Mouse (Mus musculus): ENCODE data around the gene Clec11a. TPM values are rescaled to one million over a fixed set of nuclear protein-coding genes. Genes with fewer than 3 reads are reported as not detected.
"Not testable (repeated sequence)": the region's sequence is repeated elsewhere in the genome, so short reads cannot be mapped to it uniquely, and the experiment has no call there.

Clec11a gene
- polyA plus RNA-seq, 1 experiment from 2014 or later: 3.6 TPM

DNA sequence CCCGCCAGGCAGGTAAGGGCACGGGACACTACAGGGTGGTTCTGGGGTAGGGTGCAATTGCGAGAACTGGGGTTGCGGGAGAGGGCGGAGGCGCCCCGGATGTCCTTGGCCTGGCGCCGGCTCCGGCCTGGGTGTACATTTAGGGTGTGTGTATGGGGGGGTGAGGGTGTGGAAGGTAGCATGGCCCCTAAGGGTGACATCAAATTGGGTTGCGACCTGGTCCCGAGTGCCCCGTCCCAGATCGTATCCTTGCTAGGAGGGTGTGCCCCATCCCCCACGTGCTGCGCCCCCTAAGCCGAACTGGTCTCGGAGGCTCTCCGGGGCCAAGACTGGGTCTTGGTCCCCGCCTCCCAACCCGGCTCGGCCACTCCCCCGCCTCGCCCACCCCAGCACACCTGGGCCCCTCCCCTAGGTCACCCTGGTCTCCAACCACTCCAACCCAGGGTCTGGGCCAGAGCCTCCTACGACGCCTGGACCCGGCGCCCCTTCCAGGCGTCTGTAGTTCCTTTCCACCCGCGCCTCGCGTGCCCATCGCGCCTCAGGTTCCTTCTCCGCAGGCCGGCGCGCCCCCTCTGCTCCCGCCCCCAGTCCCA is 3.7 kb upstream of the Clec11a start:
- WGBS: 0% methylated on average over 35 of the region's 40 CpGs
- peak; percentile 34; the same call in 1 of the 2 replicates for ATAC-seq
- H3K9me3 ChIP-seq (ENCODE audit: control insufficient read depth, low read length): no peaks in the 10 kb centered on the region
- H3K4me2 ChIP-seq (ENCODE audit: low read length): peak overlapping the region; percentile 73
- H3K9ac ChIP-seq (ENCODE audit: low read depth, low read length): peak overlapping the region; percentile 86
- peak overlapping the region; percentile 81 for H3K27ac ChIP-seq (ENCODE audit: low read depth, low read length)
- peaks cover 10% of the 10 kb centered on the region for H3K36me3 ChIP-seq (ENCODE audit: control insufficient read depth, insufficient read depth, low read length)
- H3K27me3 ChIP-seq (replicated peaks; ENCODE audit: control insufficient read depth, insufficient read depth, low read length): no peaks in the 10 kb centered on the region
- H3K4me3 ChIP-seq (ENCODE audit: low read length): peak overlapping the region; percentile 73
- peaks cover 20% of the 10 kb centered on the region for H3K4me1 ChIP-seq (ENCODE audit: control insufficient read depth, insufficient read depth, low read depth, low read length)

DNA sequence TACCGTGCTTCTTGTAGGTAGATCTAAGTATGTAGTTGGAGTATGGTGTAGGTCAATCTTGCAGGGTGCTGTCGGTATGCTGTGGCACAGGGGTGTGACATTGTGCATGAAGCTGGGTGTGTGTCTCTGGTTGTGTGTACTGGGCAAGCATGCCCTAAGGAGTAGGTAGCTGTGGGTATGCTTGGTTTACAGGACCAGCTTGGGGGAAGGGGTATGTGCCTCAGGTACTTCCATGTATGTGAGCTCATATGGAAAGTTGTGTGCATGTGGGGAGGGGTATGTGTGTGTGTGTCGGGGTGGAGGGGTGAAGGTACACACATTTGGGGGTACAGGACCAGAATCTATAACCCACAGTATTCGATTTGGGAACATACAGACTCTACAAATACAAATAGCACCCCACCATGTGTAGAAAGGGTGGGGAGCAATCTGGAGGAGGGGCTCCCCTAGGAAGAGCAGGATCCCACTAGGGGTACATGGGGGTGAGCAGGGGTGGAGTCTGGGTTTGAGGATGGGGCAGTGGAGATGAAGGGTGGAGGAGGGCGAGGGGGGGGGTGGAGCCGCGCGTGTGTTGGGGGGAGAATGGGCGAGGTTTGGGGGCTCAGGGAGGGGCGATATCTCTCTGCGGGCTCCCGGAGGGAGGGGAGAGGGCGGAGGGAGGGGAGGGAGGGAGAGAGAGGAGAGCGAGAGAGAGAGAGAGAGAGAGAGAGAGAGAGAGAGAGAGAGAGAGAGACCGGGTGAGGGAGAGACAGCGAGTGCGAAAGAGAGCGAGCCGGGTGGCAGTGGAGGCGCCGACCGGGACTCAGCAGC is 3.0 kb upstream of the Clec11a start, which contains the start of gene Shank1:
Gene Shank1 (plus strand): TSS at position 779 of the 810 bp plus-strand sequence.
- H3K9me3 ChIP-seq (ENCODE audit: control insufficient read depth, low read length): no peaks in the 10 kb centered on the region
- H3K4me1 ChIP-seq (ENCODE audit: control insufficient read depth, insufficient read depth, low read depth, low read length): peaks cover 20% of the 10 kb centered on the region
- peak within 1 kb of the TSS; percentile 81 for H3K27ac ChIP-seq (ENCODE audit: low read depth, low read length)
- no peak for ATAC-seq
- peak within 1 kb of the TSS; percentile 86 for H3K9ac ChIP-seq (ENCODE audit: low read depth, low read length)
- peak within 1 kb of the TSS; percentile 73 for H3K4me2 ChIP-seq (ENCODE audit: low read length)
- peak within 1 kb of the TSS; percentile 73 for H3K4me3 ChIP-seq (ENCODE audit: low read length)
- WGBS: 12% methylated on average over 22 of the region's 22 CpGs
- H3K36me3 ChIP-seq (ENCODE audit: control insufficient read depth, insufficient read depth, low read length): peaks cover 10% of the 10 kb centered on the region
- H3K27me3 ChIP-seq (replicated peaks; ENCODE audit: control insufficient read depth, insufficient read depth, low read length): no peaks in the 10 kb centered on the region

- Histone ChIP-seq H3K27ac (ENCODE audit: low read depth, low read length) (no peak overlapping the region), H3K4me1 (ENCODE audit: control insufficient read depth, insufficient read depth, low read depth, low read length) (peaks cover 25% of the 10 kb centered on the region), H3K4me3 (ENCODE audit: low read length) (no peak overlapping the region), H3K4me2 (ENCODE audit: low read length) (no peak overlapping the region), H3K27me3 (replicated peaks; ENCODE audit: control insufficient read depth, insufficient read depth, low read length) (no peaks in the 10 kb centered on the region), H3K9me3 (ENCODE audit: control insufficient read depth, low read length) (no peaks in the 10 kb centered on the region), H3K36me3 (ENCODE audit: control insufficient read depth, insufficient read depth, low read length) (no peaks in the 10 kb centered on the region), H3K9ac (ENCODE audit: low read depth, low read length) (no peak overlapping the region)
- no peak for ATAC-seq
- 49% methylated on average over 9 of the region's 9 CpGs for WGBS
Measured at GRCm38 (mm10) chr7:44307261-44308020, 739 bp upstream of the Clec11a start.

- H3K9me3 ChIP-seq (ENCODE audit: control insufficient read depth, low read length): no peaks in the 10 kb centered on the region
- peak overlapping the region; percentile 69 for H3K27ac ChIP-seq (ENCODE audit: low read depth, low read length)
- no peak; the same call in 1 of the 2 replicates for ATAC-seq
- no peaks in the 10 kb centered on the region for H3K27me3 ChIP-seq (replicated peaks; ENCODE audit: control insufficient read depth, insufficient read depth, low read length)
- peak overlapping the region; percentile 71 for H3K4me3 ChIP-seq (ENCODE audit: low read length)
- 9% methylated on average over 16 of the region's 16 CpGs for WGBS
- H3K4me2 ChIP-seq (ENCODE audit: low read length): peak overlapping the region; percentile 77
- H3K4me1 ChIP-seq (ENCODE audit: control insufficient read depth, insufficient read depth, low read depth, low read length): peaks cover 10% of the 10 kb centered on the region
- peak overlapping the region; percentile 25 for H3K9ac ChIP-seq (ENCODE audit: low read depth, low read length)
- no peaks in the 10 kb centered on the region for H3K36me3 ChIP-seq (ENCODE audit: control insufficient read depth, insufficient read depth, low read length)
Measured at GRCm38 (mm10) chr7:44305686-44306085, 1.0 kb downstream of the Clec11a start.

- 1% methylated on average over 49 of the region's 49 CpGs for WGBS
- ATAC-seq: peak; percentile 95
Measured at GRCm38 (mm10) chr7:44304775-44305641, 1.7 kb downstream of the Clec11a start.

GRCm38 (mm10) chr7:44304463-44304774 is 2.3 kb downstream of the Clec11a start:
- Histone ChIP-seq H3K36me3 (ENCODE audit: control insufficient read depth, insufficient read depth, low read length) (no peaks in the 10 kb centered on the region), H3K4me1 (ENCODE audit: control insufficient read depth, insufficient read depth, low read depth, low read length) (peaks cover 10% of the 10 kb centered on the region), H3K4me3 (ENCODE audit: low read length) (peak overlapping the region; percentile 71), H3K9ac (ENCODE audit: low read depth, low read length) (peak overlapping the region; percentile 91), H3K4me2 (ENCODE audit: low read length) (peak overlapping the region; percentile 77), H3K27ac (ENCODE audit: low read depth, low read length) (peak overlapping the region; percentile 91), H3K27me3 (replicated peaks; ENCODE audit: control insufficient read depth, insufficient read depth, low read length) (no peaks in the 10 kb centered on the region), H3K9me3 (ENCODE audit: control insufficient read depth, low read length) (no peaks in the 10 kb centered on the region)
- 0% methylated on average over 25 of the region's 25 CpGs for WGBS
- peak; percentile 37 for ATAC-seq

More at GRCm38 (mm10) chr7:44304775-44305641, 1.7 kb downstream of the Clec11a start:
- Histone ChIP-seq H3K9ac (ENCODE audit: low read depth, low read length) (peak overlapping the region; percentile 91), H3K36me3 (ENCODE audit: control insufficient read depth, insufficient read depth, low read length) (no peaks in the 10 kb centered on the region), H3K27ac (ENCODE audit: low read depth, low read length) (peak overlapping the region; percentile 91), H3K4me2 (ENCODE audit: low read length) (peak overlapping the region; percentile 77), H3K27me3 (replicated peaks; ENCODE audit: control insufficient read depth, insufficient read depth, low read length) (no peaks in the 10 kb centered on the region), H3K4me1 (ENCODE audit: control insufficient read depth, insufficient read depth, low read depth, low read length) (peaks cover 10% of the 10 kb centered on the region), H3K4me3 (ENCODE audit: low read length) (peak overlapping the region; percentile 71), H3K9me3 (ENCODE audit: control insufficient read depth, low read length) (no peaks in the 10 kb centered on the region)

GRCm38 (mm10) chr7:44303346-44304340 is 3.1 kb downstream of the Clec11a start:
- Histone ChIP-seq H3K4me1 (ENCODE audit: control insufficient read depth, insufficient read depth, low read depth, low read length) (peaks cover 10% of the 10 kb centered on the region), H3K4me2 (ENCODE audit: low read length) (peak overlapping the region; percentile 77), H3K27ac (ENCODE audit: low read depth, low read length) (peak overlapping the region; percentile 91), H3K4me3 (ENCODE audit: low read length) (peak overlapping the region; percentile 71), H3K36me3 (ENCODE audit: control insufficient read depth, insufficient read depth, low read length) (no peaks in the 10 kb centered on the region), H3K9me3 (ENCODE audit: control insufficient read depth, low read length) (no peaks in the 10 kb centered on the region), H3K27me3 (replicated peaks; ENCODE audit: control insufficient read depth, insufficient read depth, low read length) (no peaks in the 10 kb centered on the region), H3K9ac (ENCODE audit: low read depth, low read length) (peak overlapping the region; percentile 91)
- WGBS: 87% methylated on average over 14 of the region's 14 CpGs
- ATAC-seq: no peak

- H3K4me1 ChIP-seq (ENCODE audit: control insufficient read depth, insufficient read depth, low read depth, low read length); H3K9me3 ChIP-seq (ENCODE audit: control insufficient read depth, low read length); ATAC-seq; H3K36me3 ChIP-seq (ENCODE audit: control insufficient read depth, insufficient read depth, low read length); H3K27ac ChIP-seq (ENCODE audit: low read depth, low read length); H3K4me3 ChIP-seq (ENCODE audit: low read length); H3K27me3 ChIP-seq (replicated peaks; ENCODE audit: control insufficient read depth, insufficient read depth, low read length); H3K4me2 ChIP-seq (ENCODE audit: low read length); H3K9ac ChIP-seq (ENCODE audit: low read depth, low read length): not testable (repeated sequence)
- WGBS: 82% methylated on average over 2 of the region's 2 CpGs
Measured at GRCm38 (mm10) chr7:44297501-44297900, 9.2 kb downstream of the Clec11a start.

Measured in hindbrain, embryonic 16.5 days (tissue).